Mouse (Mus musculus): ENCODE results near the gene Pnisr. TPM values are rescaled to one million over a fixed set of nuclear protein-coding genes. Genes with fewer than 3 reads are reported as not detected.

The Pnisr gene
- 156 TPM for polyA plus RNA-seq (2017; shearing (Covaris generic))

GRCm38 (mm10) chr4:21847481-21848286 is at the start of gene Pnisr:
Gene Pnisr (plus strand): TSS chr4:21847583.

GRCm38 (mm10) chr4:21879565-21880220 is 32.3 kb downstream of the Pnisr start, which contains the start of gene Coq3:
Gene Coq3 (plus strand): TSS chr4:21879673.

Other genes starting within 250 kb of the Pnisr start
- 0.16 TPM for gene Prdm13, start 161.6 kb upstream of the Pnisr start, polyA plus RNA-seq (2017; shearing (Covaris generic))
- 17.9 TPM for gene Ccnc, start 119.9 kb upstream of the Pnisr start, polyA plus RNA-seq (2017; shearing (Covaris generic))
- 26.5 TPM for gene Usp45, start 80.4 kb upstream of the Pnisr start, polyA plus RNA-seq (2017; shearing (Covaris generic))
- gene Tstd3, start 80.4 kb upstream of the Pnisr start, polyA plus RNA-seq (2017; shearing (Covaris generic)): 3.7 TPM
- 3.3 TPM for gene Coq3, start 32.1 kb downstream of the Pnisr start, polyA plus RNA-seq (2017; shearing (Covaris generic))
- not detected for gene Faxc, start 83.7 kb downstream of the Pnisr start, polyA plus RNA-seq (2017; shearing (Covaris generic))

Measured in naive thymus-derived CD4-positive, alpha-beta T cell, adult 5 months (primary cell).